Mouse (Mus musculus) liver, embryonic 14.5 days (tissue): ENCODE data around the gene Sipa1l3.

Experiments used
- CTCF ChIP-seq: IDR thresholded peaks from 2 replicates; pipeline ENCODE4 v1.5.1; 2016; ENCODE audit warnings: antibody characterized with exemption, low read depth, control low read depth
- EP300 ChIP-seq: IDR thresholded peaks from 2 replicates; pipeline ENCODE4 v1.6.1; 2016; ENCODE audit warnings: antibody characterized with exemption, low read depth

DNA sequence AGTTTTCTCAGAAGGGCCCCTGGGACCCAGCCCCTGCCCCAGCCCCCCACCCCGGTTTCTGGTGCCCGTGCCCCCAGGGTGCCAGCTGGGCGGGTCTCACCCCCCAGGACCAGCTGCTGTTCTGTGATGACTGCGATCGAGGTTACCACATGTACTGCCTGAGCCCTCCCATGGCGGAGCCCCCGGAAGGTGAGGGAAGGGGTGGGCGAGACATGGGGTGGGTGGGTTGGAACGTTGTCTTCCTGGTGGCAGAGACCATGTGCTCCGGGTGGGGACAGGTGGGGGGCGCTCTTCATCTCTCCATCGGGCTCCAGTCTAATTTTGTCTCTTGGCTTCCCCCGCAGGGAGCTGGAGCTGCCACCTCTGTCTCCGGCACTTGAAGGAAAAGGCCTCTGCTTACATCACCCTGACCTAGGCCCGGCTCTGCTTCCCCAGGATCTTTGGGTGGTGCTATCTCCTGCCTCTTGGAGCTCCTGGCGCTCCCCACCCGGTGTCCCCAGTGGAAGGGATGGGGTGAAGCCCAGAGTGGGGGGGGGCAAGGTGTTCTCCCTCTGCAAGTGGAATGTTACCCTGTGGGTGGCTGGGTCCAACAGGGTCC is 202.2 kb downstream of the Sipa1l3 start:
- TF ChIP-seq CTCF (no peak), EP300 (no peak)
